Mouse (Mus musculus): ENCODE measurements around the gene Kmt2e.

DNA sequence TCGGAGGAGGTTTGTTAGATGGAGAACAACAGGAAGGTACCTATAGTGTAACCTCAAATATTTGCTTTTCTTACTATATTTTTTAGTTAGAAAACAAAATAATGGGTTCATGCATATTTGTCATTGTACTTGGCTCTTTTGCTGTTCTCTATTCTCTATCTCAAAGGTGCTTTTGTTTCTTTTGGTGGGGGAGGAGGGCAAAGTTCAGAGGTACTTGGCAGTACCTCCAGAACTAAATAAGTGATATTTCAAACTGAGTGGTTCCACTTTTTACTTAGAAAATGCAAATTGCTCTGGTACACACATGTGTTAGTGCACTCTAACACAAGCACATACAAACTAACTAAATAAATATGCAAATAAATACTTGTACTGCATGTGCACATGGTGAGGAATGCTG is 7.7 kb downstream of the Kmt2e start:
- TF ChIP-seq CTCF (IDR thresholded peaks at IDR 0.05; ENCODE audit: low read depth) (no peak), EP300 (IDR thresholded peaks at IDR 0.05; ENCODE audit: low read depth) (no peak)
